Mouse (Mus musculus) midbrain, embryonic 10.5 days (tissue): ENCODE measurements at regions not wholly inside any gene's neighbourhood (a gene's known extent, or its start where the extent isn't known, plus 50 kb on each side); places are given as distances from the start of the nearest gene placed in this dataset.

ENCODE experiments used
- DNase-seq: peaks from one replicate; pipeline ENCODE4 v3.0.0-alpha.2; 2017; ENCODE audit warnings: low spot score
- H3K27ac ChIP-seq: fragments of 300-500 bp; sonication (generic); replicated peaks from 2 replicates; pipeline ENCODE4 v1.5.1; 2016; ENCODE audit warnings: mild to moderate bottlenecking
- H3K27me3 ChIP-seq: fragments of 300-500 bp; sonication (generic); 2 replicates; pipeline ENCODE4 v1.6.1; 2016; ENCODE audit warnings: low read depth, mild to moderate bottlenecking; ENCODE audit not compliant: poor library complexity, severe bottlenecking
- H3K36me3 ChIP-seq: fragments of 300-500 bp; sonication (generic); 2 replicates; pipeline ENCODE4 v1.6.1; 2016; ENCODE audit warnings: mild to moderate bottlenecking, moderate library complexity
- H3K4me1 ChIP-seq: fragments of 300-500 bp; sonication (generic); 2 replicates; pipeline ENCODE4 v1.6.1; 2016
- H3K4me3 ChIP-seq: fragments of 300-500 bp; sonication (generic); 2 replicates; pipeline ENCODE4 v1.5.1; 2016; ENCODE audit warnings: mild to moderate bottlenecking, moderate library complexity
- H3K9me3 ChIP-seq: fragments of 300-500 bp; sonication (generic); replicated peaks from 2 replicates; pipeline ENCODE4 v1.6.1; 2016; ENCODE audit warnings: mild to moderate bottlenecking
- WGBS: fragments of 180-500 bp; shearing (Covaris S2); methylation state at CpG from one replicate; pipeline ENCODE4 v1.1.7; 2016; 5-methylcytosine and 5-hydroxymethylcytosine counted together

- WGBS: 95% methylated on average over 4 of the region's 4 CpGs
- Histone ChIP-seq H3K27ac (no peak overlapping the region), H3K36me3 (no peaks in the 10 kb centered on the region), H3K27me3 (no peaks in the 10 kb centered on the region), H3K9me3 (no peaks in the 10 kb centered on the region), H3K4me3 (no peak overlapping the region), H3K4me1 (peaks cover 17% of the 10 kb centered on the region)
- DNase-seq: no peak
Observed at GRCm38 (mm10) chr1:82068571-82068970, 164.3 kb upstream of the Gm9747 start.

DNA sequence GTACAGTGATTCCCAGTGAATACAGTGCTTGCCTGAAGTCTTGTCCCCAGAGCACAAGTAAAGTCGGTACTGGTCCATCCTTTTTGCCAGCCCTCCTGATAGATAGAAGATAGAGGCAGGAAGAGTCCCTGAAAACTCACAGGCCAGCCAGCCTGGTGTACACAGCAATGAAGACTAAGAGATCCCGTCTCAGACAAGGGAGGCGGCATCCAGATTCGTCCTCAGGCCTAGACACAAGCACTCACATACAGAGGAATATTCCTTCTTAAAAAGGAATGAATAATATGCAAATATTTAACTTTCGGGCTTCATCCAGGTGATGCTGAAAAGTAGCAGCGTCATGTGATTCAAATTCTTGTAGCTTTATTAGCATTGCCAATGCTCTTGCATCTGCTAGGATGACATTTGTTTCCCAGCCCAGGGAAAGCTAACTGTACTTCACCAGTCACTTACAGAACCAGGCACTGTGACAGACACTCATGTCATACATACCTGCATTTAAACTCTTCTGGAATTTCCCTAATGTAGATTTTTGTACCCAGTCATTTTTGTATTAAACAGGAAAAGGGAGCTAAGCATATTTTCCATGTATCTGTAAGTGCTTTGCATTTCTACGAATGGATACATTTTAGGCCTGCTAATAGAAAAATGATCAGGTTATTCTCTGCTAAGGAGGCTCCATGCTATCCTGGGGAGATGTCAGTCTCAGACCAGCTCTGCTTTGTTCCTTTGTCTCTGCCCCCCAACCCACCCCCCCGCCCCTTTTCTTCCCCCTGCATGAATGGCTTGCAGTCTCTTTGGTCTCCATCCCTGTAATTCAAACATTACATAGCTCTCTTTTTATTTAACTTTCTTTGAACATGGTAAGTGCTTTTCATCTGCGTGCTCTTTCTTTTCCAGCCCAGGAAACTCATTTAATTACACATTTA is 162.5 kb upstream of the Gm9747 start:
- H3K9me3 ChIP-seq: no peaks in the 10 kb centered on the region
- H3K4me1 ChIP-seq: peaks cover 14% of the 10 kb centered on the region
- peak overlapping the region; percentile 28; the same call in 1 of the 2 replicates for H3K27ac ChIP-seq
- no peaks in the 10 kb centered on the region for H3K27me3 ChIP-seq
- no peaks in the 10 kb centered on the region for H3K36me3 ChIP-seq
- whole genome bisulfite sequencing: 56% methylated on average over 9 of the region's 9 CpGs
- no peak overlapping the region for H3K4me3 ChIP-seq
- DNase-seq: no peak

GRCm38 (mm10) chr1:82089136-82089839 is 143.6 kb upstream of the Gm9747 start:
- Histone ChIP-seq H3K27ac (peak overlapping the region; percentile 13; the same call in 1 of the 2 replicates), H3K4me1 (peaks cover 14% of the 10 kb centered on the region), H3K27me3 (no peaks in the 10 kb centered on the region), H3K36me3 (no peaks in the 10 kb centered on the region), H3K4me3 (no peak overlapping the region), H3K9me3 (no peaks in the 10 kb centered on the region)
- 83% methylated on average over 6 of the region's 6 CpGs for WGBS
- no peak for DNase-seq

DNA sequence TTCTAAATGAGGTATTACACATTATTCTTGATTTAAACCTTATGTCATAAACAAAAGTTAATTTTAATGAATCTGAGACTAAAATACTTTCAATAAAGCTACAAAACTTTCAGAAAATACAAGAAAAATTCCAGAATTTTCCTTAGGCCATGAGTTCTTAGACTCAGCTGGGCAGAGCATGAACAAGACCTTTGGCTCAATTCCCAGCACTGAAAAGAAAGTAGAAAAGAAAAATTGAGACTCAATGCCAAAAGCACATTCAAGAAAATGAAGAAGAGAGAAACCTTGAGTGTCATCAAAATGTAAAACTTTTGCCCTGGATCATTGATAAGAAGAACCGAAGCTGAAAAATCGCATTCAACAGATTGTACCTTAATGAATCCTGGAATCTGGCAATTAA is 137.8 kb upstream of the Gm9747 start:
- no peak overlapping the region for H3K27ac ChIP-seq
- 95% methylated on average over 2 of the region's 2 CpGs for WGBS
- no peaks in the 10 kb centered on the region for H3K4me1 ChIP-seq
- H3K36me3 ChIP-seq: no peaks in the 10 kb centered on the region
- no peaks in the 10 kb centered on the region for H3K9me3 ChIP-seq
- no peaks in the 10 kb centered on the region for H3K27me3 ChIP-seq
- DNase-seq: no peak
- H3K4me3 ChIP-seq: no peak overlapping the region

- no peaks in the 10 kb centered on the region for H3K27me3 ChIP-seq
- 82% methylated on average over 5 of the region's 5 CpGs for WGBS
- no peak for DNase-seq
- no peaks in the 10 kb centered on the region for H3K36me3 ChIP-seq
- no peaks in the 10 kb centered on the region for H3K4me1 ChIP-seq
- H3K27ac ChIP-seq: no peak overlapping the region
- H3K9me3 ChIP-seq: no peaks in the 10 kb centered on the region
- no peak overlapping the region for H3K4me3 ChIP-seq
Observed at GRCm38 (mm10) chr1:82106756-82107155, 126.2 kb upstream of the Gm9747 start.

GRCm38 (mm10) chr1:82110071-82110635 is 122.8 kb upstream of the Gm9747 start:
- no peak overlapping the region for H3K27ac ChIP-seq
- 100% methylated on average over 1 of the region's 1 CpGs for WGBS
- no peak for DNase-seq

DNA sequence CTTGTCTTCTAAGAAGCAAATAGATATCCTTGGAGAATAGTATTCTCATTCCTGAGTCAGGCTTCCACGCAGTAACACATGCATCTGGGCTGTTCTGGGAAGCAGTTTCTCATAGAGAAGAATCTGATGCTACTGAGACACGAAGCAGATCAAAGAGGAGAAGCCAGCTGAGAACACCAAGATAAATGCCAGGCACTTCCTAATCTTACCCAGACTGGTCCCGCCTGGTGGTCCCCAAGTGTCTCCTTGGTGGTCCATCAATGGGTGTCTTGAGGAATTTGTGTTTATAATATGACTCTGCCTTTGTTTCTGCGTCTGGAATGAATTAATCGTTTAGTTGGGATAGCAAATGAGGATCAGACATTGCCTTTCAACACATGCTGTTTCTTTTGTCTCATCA is 120.5 kb upstream of the Gm9747 start:
- no peaks in the 10 kb centered on the region for H3K36me3 ChIP-seq
- no peaks in the 10 kb centered on the region for H3K4me1 ChIP-seq
- H3K9me3 ChIP-seq: no peaks in the 10 kb centered on the region
- peak; percentile 27 for DNase-seq
- 56% methylated on average over 5 of the region's 5 CpGs for WGBS
- no peak overlapping the region for H3K4me3 ChIP-seq
- no peak overlapping the region for H3K27ac ChIP-seq
- H3K27me3 ChIP-seq: no peaks in the 10 kb centered on the region

More at GRCm38 (mm10) chr1:82110071-82110635, 122.8 kb upstream of the Gm9747 start:
- Histone ChIP-seq H3K4me3 (no peak overlapping the region), H3K9me3 (no peaks in the 10 kb centered on the region), H3K4me1 (no peaks in the 10 kb centered on the region), H3K27me3 (no peaks in the 10 kb centered on the region), H3K36me3 (no peaks in the 10 kb centered on the region)

DNA sequence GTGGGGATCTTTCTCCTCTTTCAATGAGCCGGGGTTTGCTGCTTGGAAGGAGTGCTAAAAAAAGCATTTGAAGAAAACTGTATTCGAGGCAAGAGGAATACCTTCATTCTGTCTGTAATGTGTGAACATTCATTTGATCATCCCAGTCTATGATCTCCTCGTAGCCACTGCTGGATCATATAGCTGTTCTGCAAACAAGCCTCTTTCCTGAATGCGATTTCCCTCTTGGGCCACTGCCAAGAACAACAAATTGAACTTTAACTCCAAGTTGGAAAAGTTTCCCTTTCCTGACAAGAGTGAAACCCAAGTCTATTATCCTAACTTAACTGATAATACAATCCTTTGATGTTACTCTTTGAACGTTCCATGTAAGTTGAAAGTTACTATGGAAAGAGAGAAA is 108.4 kb upstream of the Gm9747 start:
- DNase-seq: no peak
- no peaks in the 10 kb centered on the region for H3K36me3 ChIP-seq
- no peak overlapping the region for H3K27ac ChIP-seq
- no peaks in the 10 kb centered on the region for H3K27me3 ChIP-seq
- WGBS: 75% methylated on average over 5 of the region's 5 CpGs
- no peaks in the 10 kb centered on the region for H3K4me1 ChIP-seq
- no peak overlapping the region for H3K4me3 ChIP-seq
- H3K9me3 ChIP-seq: no peaks in the 10 kb centered on the region

- no peak overlapping the region for H3K27ac ChIP-seq
- H3K9me3 ChIP-seq: no peaks in the 10 kb centered on the region
- no peaks in the 10 kb centered on the region for H3K4me1 ChIP-seq
- DNase-seq: no peak
- no peaks in the 10 kb centered on the region for H3K27me3 ChIP-seq
- 68% methylated on average over 5 of the region's 5 CpGs for WGBS
- H3K36me3 ChIP-seq: no peaks in the 10 kb centered on the region
- H3K4me3 ChIP-seq: no peak overlapping the region
Observed at GRCm38 (mm10) chr1:82129700-82130275, 103.1 kb upstream of the Gm9747 start.

DNA sequence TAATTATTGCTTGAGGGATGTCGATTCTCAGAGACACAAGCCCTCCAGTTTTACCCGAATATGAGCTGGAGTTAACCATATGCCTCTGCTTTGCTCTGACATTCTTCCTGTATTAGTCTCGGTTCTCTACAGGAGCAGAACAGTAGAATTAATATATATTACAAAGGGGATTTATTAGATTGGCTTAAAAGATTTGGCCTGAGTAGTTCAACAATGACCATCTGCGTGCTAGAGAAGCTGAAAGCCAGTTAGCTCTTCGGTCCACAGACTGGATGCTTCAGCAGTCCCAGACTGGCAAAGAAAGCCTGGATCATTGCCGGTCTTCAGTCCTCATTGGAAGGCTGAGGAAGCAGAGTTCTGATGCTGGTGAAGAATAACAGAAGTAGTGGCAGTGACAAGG is 100.4 kb upstream of the Gm9747 start:
- no peak overlapping the region for H3K4me3 ChIP-seq
- H3K9me3 ChIP-seq: no peaks in the 10 kb centered on the region
- 72% methylated on average over 6 of the region's 6 CpGs for WGBS

GRCm38 (mm10) chr1:82134938-82135337 is 98.0 kb upstream of the Gm9747 start:
- Histone ChIP-seq H3K4me1 (no peaks in the 10 kb centered on the region), H3K36me3 (no peaks in the 10 kb centered on the region), H3K27me3 (no peaks in the 10 kb centered on the region), H3K9me3 (no peaks in the 10 kb centered on the region), H3K4me3 (no peak overlapping the region), H3K27ac (no peak overlapping the region)
- WGBS: 92% methylated on average over 2 of the region's 2 CpGs
- DNase-seq: no peak

More for the DNA sequence above, 100.4 kb upstream of the Gm9747 start:
- Histone ChIP-seq H3K36me3 (no peaks in the 10 kb centered on the region), H3K27ac (no peak overlapping the region), H3K4me1 (no peaks in the 10 kb centered on the region), H3K27me3 (no peaks in the 10 kb centered on the region)
- DNase-seq: no peak

- Histone ChIP-seq H3K27ac (no peak overlapping the region), H3K27me3 (no peaks in the 10 kb centered on the region), H3K36me3 (no peaks in the 10 kb centered on the region), H3K9me3 (no peaks in the 10 kb centered on the region), H3K4me1 (no peaks in the 10 kb centered on the region), H3K4me3 (no peak overlapping the region)
- no peak for DNase-seq
- WGBS: 89% methylated on average over 8 of the region's 8 CpGs
Observed at GRCm38 (mm10) chr1:82135761-82136331, 97.1 kb upstream of the Gm9747 start.
